In genomic region chr17:24856589-24856988, GRCm38 (mm10) we compare ENCODE assay signal across 25 mouse cellular contexts. TPM values are rescaled to one million over a fixed set of nuclear protein-coding genes. Genes with fewer than 3 reads are reported as not detected.
A peak's percentile ranks its signal among the peaks of the same experiment; 100 is the strongest.
DNase-seq lines count a peak whose midpoint lies in the region; ATAC-seq and TF ChIP-seq lines count a peak whose summit lies in the region.
"Had no signal": no experiment of that assay in that cellular context is flagged by ENCODE, and none has a peak within 500 bp of the region (broad histone marks: within the 10 kb centered on the region; RNA-seq: fewer than 3 reads in every experiment).

No protein-coding gene starts in this region.

- H3K9ac ChIP-seq in forebrain, embryonic 11.5 days (ENCODE audit: low read length) = no peak overlapping the region
- H3K9ac ChIP-seq in hindbrain, postnatal 0 days (replicated peaks; ENCODE audit: low read length) = no peak overlapping the region
- no peak overlapping the region for H3K9ac ChIP-seq in liver, adult 2 months (ENCODE audit: low read depth, low read length)
- no peak overlapping the region for H3K9ac ChIP-seq in liver, embryonic 11.5 days (ENCODE audit: low read depth, low read length)
- H3K9ac ChIP-seq in liver, embryonic 15.5 days = no peak overlapping the region
- H3K9ac ChIP-seq: embryonic facial prominence, embryonic 12.5 days; forebrain, embryonic 15.5 days had no signal

- TF ChIP-seq POLR2A in liver, adult 2 months (IDR thresholded peaks at IDR 0.05; ENCODE audit: extremely low read depth, insufficient read depth, low read length) = no peak

- peaks cover 8% of the 10 kb centered on the region; the same call in 1 of the 2 replicates for H3K79me2 ChIP-seq in liver, adult 2 months (ENCODE audit: control insufficient read depth, insufficient read depth, low read length)

- 88% methylated on average over 13 of the region's 13 CpGs for WGBS in forebrain, embryonic 11.5 days
- 88% methylated on average over 13 of the region's 13 CpGs for WGBS in forebrain, embryonic 10.5 days
- WGBS in hindbrain, embryonic 10.5 days = 92% methylated on average over 13 of the region's 13 CpGs
- WGBS in hindbrain, postnatal 0 days = 90% methylated on average over 13 of the region's 13 CpGs
- 65% methylated on average over 13 of the region's 13 CpGs for WGBS in liver, adult 2 months
- 85% methylated on average over 13 of the region's 13 CpGs for WGBS in liver, embryonic 11.5 days
- 91% methylated on average over 13 of the region's 13 CpGs for WGBS in liver, embryonic 15.5 days (ENCODE audit: insufficient replicate concordance)

- H3K36me3 ChIP-seq in forebrain, embryonic 11.5 days (ENCODE audit: control insufficient read depth, insufficient read depth, low read length) = no peaks in the 10 kb centered on the region
- H3K36me3 ChIP-seq in forebrain, embryonic 10.5 days (replicated peaks) = peaks cover 24% of the 10 kb centered on the region
- peaks cover 60% of the 10 kb centered on the region for H3K36me3 ChIP-seq in hindbrain, embryonic 10.5 days
- H3K36me3 ChIP-seq in hindbrain, postnatal 0 days (ENCODE audit: insufficient read depth, low read length) = peaks cover 27% of the 10 kb centered on the region
- peaks cover 52% of the 10 kb centered on the region for H3K36me3 ChIP-seq in liver, adult 2 months (ENCODE audit: control insufficient read depth, insufficient read depth, low read length)
- peaks cover 15% of the 10 kb centered on the region; the same call in 1 of the 2 replicates for H3K36me3 ChIP-seq in liver, embryonic 11.5 days (ENCODE audit: control insufficient read depth, insufficient read depth, low read length)
- peaks cover 83% of the 10 kb centered on the region for H3K36me3 ChIP-seq in liver, embryonic 15.5 days (replicated peaks)

- peaks cover under 1% of the 10 kb centered on the region; the same call in 1 of the 2 replicates for H3K27me3 ChIP-seq in forebrain, embryonic 11.5 days (ENCODE audit: control insufficient read depth, insufficient read depth, low read length)
- H3K27me3 ChIP-seq in forebrain, embryonic 10.5 days (ENCODE audit: poor library complexity, severe bottlenecking) = peaks cover 4% of the 10 kb centered on the region
- peaks cover 3% of the 10 kb centered on the region for H3K27me3 ChIP-seq in hindbrain, embryonic 10.5 days (ENCODE audit: insufficient read depth, poor library complexity, severe bottlenecking)
- H3K27me3 ChIP-seq in hindbrain, postnatal 0 days (ENCODE audit: insufficient read depth, low read length) = no peaks in the 10 kb centered on the region
- no peaks in the 10 kb centered on the region for H3K27me3 ChIP-seq in liver, adult 2 months (ENCODE audit: control insufficient read depth, insufficient read depth, low read length)
- no peaks in the 10 kb centered on the region for H3K27me3 ChIP-seq in liver, embryonic 11.5 days (replicated peaks; ENCODE audit: control insufficient read depth, insufficient read depth, low read length)
- H3K27me3 ChIP-seq in liver, embryonic 15.5 days = no peaks in the 10 kb centered on the region
- H3K27me3 ChIP-seq: forebrain, embryonic 15.5 days; Patski had no signal

- ATAC-seq in forebrain, embryonic 11.5 days (replicated peaks; ENCODE audit: low FRiP score) = no peak
- ATAC-seq in hindbrain, postnatal 0 days = no peak
- no peak for ATAC-seq in liver, embryonic 11.5 days (replicated peaks; ENCODE audit: low FRiP score)
- no peak for ATAC-seq in liver, embryonic 15.5 days (ENCODE audit: insufficient read depth)
- ATAC-seq: activated CD4-positive, CD25-positive, alpha-beta regulatory T cell, adult 4 months; CD4-positive, CD25-positive, alpha-beta regulatory T cell, adult 4 months; forebrain, embryonic 13.5 days; forebrain, embryonic 15.5 days had no signal

- no peak overlapping the region for H3K4me3 ChIP-seq in forebrain, embryonic 11.5 days (ENCODE audit: low read depth, low read length)
- H3K4me3 ChIP-seq in forebrain, embryonic 10.5 days = no peak overlapping the region
- H3K4me3 ChIP-seq in hindbrain, embryonic 10.5 days = 0 out of 2 replicates have a peak overlapping the region, but pooled peaks have one; percentile 2
- H3K4me3 ChIP-seq in hindbrain, postnatal 0 days (ENCODE audit: low read length) = no peak overlapping the region
- no peak overlapping the region for H3K4me3 ChIP-seq in liver, adult 2 months (ENCODE audit: insufficient read depth, low read depth, low read length)
- H3K4me3 ChIP-seq in liver, embryonic 11.5 days (ENCODE audit: low read depth, low read length) = no peak overlapping the region
- no peak overlapping the region for H3K4me3 ChIP-seq in liver, embryonic 15.5 days (replicated peaks)
- H3K4me3 ChIP-seq: embryonic facial prominence, embryonic 10.5 days; embryonic facial prominence, embryonic 12.5 days; forebrain, embryonic 13.5 days; forebrain, embryonic 15.5 days had no signal

- no peak overlapping the region for H3K4me2 ChIP-seq in forebrain, embryonic 11.5 days (ENCODE audit: low read depth, low read length, severe bottlenecking)
- no peak overlapping the region for H3K4me2 ChIP-seq in hindbrain, postnatal 0 days (ENCODE audit: low read depth, low read length)
- no peak overlapping the region for H3K4me2 ChIP-seq in liver, embryonic 11.5 days
- no peak overlapping the region for H3K4me2 ChIP-seq in liver, embryonic 15.5 days
- H3K4me2 ChIP-seq: embryonic facial prominence, embryonic 12.5 days; forebrain, embryonic 13.5 days; forebrain, embryonic 15.5 days had no signal

- H3K9me3 ChIP-seq in forebrain, embryonic 11.5 days (ENCODE audit: control insufficient read depth, low read length) = no peaks in the 10 kb centered on the region
- H3K9me3 ChIP-seq in forebrain, embryonic 10.5 days = no peaks in the 10 kb centered on the region
- H3K9me3 ChIP-seq in hindbrain, embryonic 10.5 days = no peaks in the 10 kb centered on the region
- no peaks in the 10 kb centered on the region for H3K9me3 ChIP-seq in hindbrain, postnatal 0 days (ENCODE audit: low read length)
- no peaks in the 10 kb centered on the region for H3K9me3 ChIP-seq in liver, embryonic 11.5 days (ENCODE audit: control insufficient read depth, low read length)
- no peaks in the 10 kb centered on the region for H3K9me3 ChIP-seq in liver, embryonic 15.5 days (replicated peaks)
- H3K9me3 ChIP-seq: embryonic facial prominence, embryonic 10.5 days; embryonic facial prominence, embryonic 12.5 days; forebrain, embryonic 13.5 days; forebrain, embryonic 15.5 days; G1E had no signal

- TF ChIP-seq CTCF in hindbrain, postnatal 0 days (IDR thresholded peaks at IDR 0.05; ENCODE audit: low read depth) = no peak
- no peak for TF ChIP-seq CTCF in liver, adult 2 months (IDR thresholded peaks at IDR 0.05; ENCODE audit: low read depth, low read length)

- H3K4me1 ChIP-seq in forebrain, embryonic 11.5 days (replicated peaks; ENCODE audit: control insufficient read depth, insufficient read depth, low read length) = no peaks in the 10 kb centered on the region
- H3K4me1 ChIP-seq in forebrain, embryonic 10.5 days = peaks cover 2% of the 10 kb centered on the region; the same call in 1 of the 2 replicates
- H3K4me1 ChIP-seq in hindbrain, embryonic 10.5 days (replicated peaks) = peaks cover 2% of the 10 kb centered on the region; the same call in 1 of the 2 replicates
- H3K4me1 ChIP-seq in hindbrain, postnatal 0 days (ENCODE audit: insufficient read depth, low read length) = no peaks in the 10 kb centered on the region; the same call in 1 of the 2 replicates
- peaks cover 30% of the 10 kb centered on the region for H3K4me1 ChIP-seq in liver, adult 2 months (ENCODE audit: control insufficient read depth, insufficient read depth, low read length)
- peaks cover 12% of the 10 kb centered on the region for H3K4me1 ChIP-seq in liver, embryonic 11.5 days (replicated peaks; ENCODE audit: control insufficient read depth, insufficient read depth, low read length)
- peaks cover 73% of the 10 kb centered on the region for H3K4me1 ChIP-seq in liver, embryonic 15.5 days (replicated peaks)
- H3K4me1 ChIP-seq: embryonic facial prominence, embryonic 10.5 days; embryonic facial prominence, embryonic 12.5 days; forebrain, embryonic 13.5 days had no signal

- peak; percentile 38 for DNase-seq in forebrain, embryonic 11.5 days (ENCODE audit: low spot score)
- no peak for DNase-seq in forebrain, embryonic 10.5 days (ENCODE audit: extremely low spot score, low spot score)
- DNase-seq in hindbrain, embryonic 10.5 days (ENCODE audit: low spot score) = no peak
- DNase-seq in hindbrain, postnatal 0 days (ENCODE audit: low spot score) = no peak
- no peak for DNase-seq in liver, adult 2 months (ENCODE audit: extremely low read depth, low read depth, low spot score)
- no peak for DNase-seq in liver, embryonic 11.5 days (ENCODE audit: low spot score)
- no peak for DNase-seq in liver
- DNase-seq: adrenal gland, adult 8-10 months; adrenal gland, postnatal 14 days; B cell, adult 2 months; cerebellum, adult 11-12 months; cerebellum, adult 2 months; cerebellum, adult 9-10 months; cerebellum, postnatal 10 days; cerebellum, postnatal 25 days had no signal

- no peak overlapping the region for H3K27ac ChIP-seq in forebrain, embryonic 11.5 days (ENCODE audit: low read depth, low read length)
- H3K27ac ChIP-seq in forebrain, embryonic 10.5 days = no peak overlapping the region
- H3K27ac ChIP-seq in hindbrain, embryonic 10.5 days = no peak overlapping the region
- H3K27ac ChIP-seq in hindbrain, postnatal 0 days = no peak overlapping the region
- H3K27ac ChIP-seq in liver, adult 2 months (replicated peaks; ENCODE audit: insufficient read depth, low read depth, low read length) = 0 out of 2 replicates have a peak overlapping the region, but pooled peaks have one; percentile 0
- no peak overlapping the region for H3K27ac ChIP-seq in liver, embryonic 11.5 days (ENCODE audit: low read depth, low read length)
- peak overlapping the region; percentile 24; the same call in 1 of the 2 replicates for H3K27ac ChIP-seq in liver, embryonic 15.5 days (replicated peaks)
- H3K27ac ChIP-seq: embryonic facial prominence, embryonic 10.5 days; embryonic facial prominence, embryonic 12.5 days; forebrain, embryonic 13.5 days; forebrain, embryonic 15.5 days had no signal

RNA-seq across cellular contexts. Expression of gene Fahd1, which starts 6.4 kb away (rescaled TPM):
- polyA plus RNA-seq in forebrain, embryonic 11.5 days (2014; fragmentation: Nextera tagmentation; extraction: Ambion mirVana) = 18.2 and 19.3 TPM in 2 replicates
- polyA plus RNA-seq in forebrain, embryonic 10.5 days (2016; fragmentation: Nextera tagmentation; extraction: Ambion mirVana) = 16.6 and 19.0 TPM in 2 replicates
- 18.4 and 20.7 TPM in 2 replicates for polyA plus RNA-seq in hindbrain, embryonic 10.5 days (2016; fragmentation: Nextera tagmentation; extraction: Ambion mirVana)
- 16.6 and 25.7 TPM in 2 replicates for total RNA-seq in hindbrain, postnatal 0 days (2014; rRNA removed)
- polyA plus RNA-seq in hindbrain, postnatal 0 days (2015; fragmentation: Nextera tagmentation; extraction: Ambion mirVana) = 20.2 and 22.2 TPM in 2 replicates
- total RNA-seq in liver, adult 2 months (2014; rRNA removed) = 49.5 and 61.3 TPM in 2 replicates
- polyA plus RNA-seq in liver, adult 2 months (2012; rRNA removed) = 55.7 and 61.8 TPM in 2 replicates
- polyA plus RNA-seq in liver, embryonic 11.5 days (2014; fragmentation: Nextera tagmentation; extraction: Ambion mirVana) = 38.3 and 38.6 TPM in 2 replicates
- 41.1 and 44.2 TPM in 2 replicates for polyA plus RNA-seq in liver, embryonic 15.5 days (2015; fragmentation: Nextera tagmentation; extraction: Ambion mirVana)

RNA-seq across cellular contexts. Expression of gene Igfals, which starts 9.2 kb away (rescaled TPM):
- polyA plus RNA-seq in forebrain, embryonic 11.5 days (2014; fragmentation: Nextera tagmentation; extraction: Ambion mirVana) = not detected in 2 replicates
- polyA plus RNA-seq in forebrain, embryonic 10.5 days (2016; fragmentation: Nextera tagmentation; extraction: Ambion mirVana) = 0.17 and 0.36 TPM in 2 replicates
- polyA plus RNA-seq in hindbrain, embryonic 10.5 days (2016; fragmentation: Nextera tagmentation; extraction: Ambion mirVana) = 0.58 and 0.65 TPM in 2 replicates
- 0.52 TPM in 1 of 2 replicates, not detected in the other for total RNA-seq in hindbrain, postnatal 0 days (2014; rRNA removed)
- polyA plus RNA-seq in hindbrain, postnatal 0 days (2015; fragmentation: Nextera tagmentation; extraction: Ambion mirVana) = 0.18 and 0.29 TPM in 2 replicates
- total RNA-seq in liver, adult 2 months (2014; rRNA removed) = 112 and 127 TPM in 2 replicates
- 369 and 402 TPM in 2 replicates for polyA plus RNA-seq in liver, adult 2 months (2012; rRNA removed)
- 4.3 and 4.9 TPM in 2 replicates for polyA plus RNA-seq in liver, embryonic 11.5 days (2014; fragmentation: Nextera tagmentation; extraction: Ambion mirVana)
- polyA plus RNA-seq in liver, embryonic 15.5 days (2015; fragmentation: Nextera tagmentation; extraction: Ambion mirVana) = 9.6 and 11.5 TPM in 2 replicates
- polyA plus RNA-seq: activated CD4-positive, CD25-positive, alpha-beta regulatory T cell, adult 4 months; CD4-positive, CD25-positive, alpha-beta regulatory T cell, adult 4 months; cortical plate, adult 2 months had no signal

RNA-seq across cellular contexts. Expression of gene Hagh, which starts 16.6 kb away (rescaled TPM):
- 25.4 and 26.7 TPM in 2 replicates for polyA plus RNA-seq in forebrain, embryonic 11.5 days (2014; fragmentation: Nextera tagmentation; extraction: Ambion mirVana)
- polyA plus RNA-seq in forebrain, embryonic 10.5 days (2016; fragmentation: Nextera tagmentation; extraction: Ambion mirVana) = 24.5 and 26.4 TPM in 2 replicates
- polyA plus RNA-seq in hindbrain, embryonic 10.5 days (2016; fragmentation: Nextera tagmentation; extraction: Ambion mirVana) = 30.7 and 34.3 TPM in 2 replicates
- 64.8 and 93.5 TPM in 2 replicates for total RNA-seq in hindbrain, postnatal 0 days (2014; rRNA removed)
- 82.4 and 84.2 TPM in 2 replicates for polyA plus RNA-seq in hindbrain, postnatal 0 days (2015; fragmentation: Nextera tagmentation; extraction: Ambion mirVana)
- 855 and 1,003 TPM in 2 replicates for total RNA-seq in liver, adult 2 months (2014; rRNA removed)
- 900 and 1,325 TPM in 2 replicates for polyA plus RNA-seq in liver, adult 2 months (2012; rRNA removed)
- polyA plus RNA-seq in liver, embryonic 11.5 days (2014; fragmentation: Nextera tagmentation; extraction: Ambion mirVana) = 53.8 and 56.3 TPM in 2 replicates
- polyA plus RNA-seq in liver, embryonic 15.5 days (2015; fragmentation: Nextera tagmentation; extraction: Ambion mirVana) = 117 and 135 TPM in 2 replicates

RNA-seq across cellular contexts. Expression of gene Nubp2, which starts 29.6 kb away (rescaled TPM):
- 71.9 and 82.0 TPM in 2 replicates for polyA plus RNA-seq in forebrain, embryonic 11.5 days (2014; fragmentation: Nextera tagmentation; extraction: Ambion mirVana)
- polyA plus RNA-seq in forebrain, embryonic 10.5 days (2016; fragmentation: Nextera tagmentation; extraction: Ambion mirVana) = 81.3 and 82.5 TPM in 2 replicates
- 90.0 and 95.5 TPM in 2 replicates for polyA plus RNA-seq in hindbrain, embryonic 10.5 days (2016; fragmentation: Nextera tagmentation; extraction: Ambion mirVana)
- 35.7 and 52.7 TPM in 2 replicates for total RNA-seq in hindbrain, postnatal 0 days (2014; rRNA removed)
- polyA plus RNA-seq in hindbrain, postnatal 0 days (2015; fragmentation: Nextera tagmentation; extraction: Ambion mirVana) = 63.5 and 65.0 TPM in 2 replicates
- 16.2 and 24.7 TPM in 2 replicates for total RNA-seq in liver, adult 2 months (2014; rRNA removed)
- polyA plus RNA-seq in liver, adult 2 months (2012; rRNA removed) = 30.2 and 33.0 TPM in 2 replicates
- polyA plus RNA-seq in liver, embryonic 11.5 days (2014; fragmentation: Nextera tagmentation; extraction: Ambion mirVana) = 123 and 135 TPM in 2 replicates
- polyA plus RNA-seq in liver, embryonic 15.5 days (2015; fragmentation: Nextera tagmentation; extraction: Ambion mirVana) = 68.1 and 73.5 TPM in 2 replicates

RNA-seq across cellular contexts. Expression of gene Spsb3, which starts 29.9 kb away (rescaled TPM):
- 44.7 and 47.3 TPM in 2 replicates for polyA plus RNA-seq in forebrain, embryonic 11.5 days (2014; fragmentation: Nextera tagmentation; extraction: Ambion mirVana)
- polyA plus RNA-seq in forebrain, embryonic 10.5 days (2016; fragmentation: Nextera tagmentation; extraction: Ambion mirVana) = 42.8 and 45.3 TPM in 2 replicates
- polyA plus RNA-seq in hindbrain, embryonic 10.5 days (2016; fragmentation: Nextera tagmentation; extraction: Ambion mirVana) = 48.9 and 53.4 TPM in 2 replicates
- 122 and 135 TPM in 2 replicates for total RNA-seq in hindbrain, postnatal 0 days (2014; rRNA removed)
- polyA plus RNA-seq in hindbrain, postnatal 0 days (2015; fragmentation: Nextera tagmentation; extraction: Ambion mirVana) = 90.6 and 94.9 TPM in 2 replicates
- total RNA-seq in liver, adult 2 months (2014; rRNA removed) = 8.7 and 14.8 TPM in 2 replicates
- 37.5 and 42.4 TPM in 2 replicates for polyA plus RNA-seq in liver, adult 2 months (2012; rRNA removed)
- polyA plus RNA-seq in liver, embryonic 11.5 days (2014; fragmentation: Nextera tagmentation; extraction: Ambion mirVana) = 35.0 and 40.9 TPM in 2 replicates
- 45.2 and 48.4 TPM in 2 replicates for polyA plus RNA-seq in liver, embryonic 15.5 days (2015; fragmentation: Nextera tagmentation; extraction: Ambion mirVana)

Comparison
In these comparisons a context has a peak if more than half of its experiments do, and no peak if none do; other contexts are left out.
1. H3K27ac ChIP-seq: peak in liver, adult 2 months (single experiment) and liver, embryonic 15.5 days (single experiment); none in forebrain, embryonic 11.5 days (single experiment), forebrain, embryonic 10.5 days (single experiment), hindbrain, embryonic 10.5 days (single experiment), hindbrain, postnatal 0 days (single experiment) and liver, embryonic 11.5 days (single experiment).
2. RNA of gene Igfals, which starts 9.2 kb away (polyA plus RNA-seq): 369 to 402 TPM in liver, adult 2 months; 9.6 to 11.5 TPM in liver, embryonic 15.5 days, 4.3 to 4.9 TPM in liver, embryonic 11.5 days, 0.58 to 0.65 TPM in hindbrain, embryonic 10.5 days, 0.18 to 0.29 TPM in hindbrain, postnatal 0 days, 0.17 to 0.36 TPM in forebrain, embryonic 10.5 days and not detected in forebrain, embryonic 11.5 days; every median in the first group is over 10 times any median in the second.